In the genomic region with DNA sequence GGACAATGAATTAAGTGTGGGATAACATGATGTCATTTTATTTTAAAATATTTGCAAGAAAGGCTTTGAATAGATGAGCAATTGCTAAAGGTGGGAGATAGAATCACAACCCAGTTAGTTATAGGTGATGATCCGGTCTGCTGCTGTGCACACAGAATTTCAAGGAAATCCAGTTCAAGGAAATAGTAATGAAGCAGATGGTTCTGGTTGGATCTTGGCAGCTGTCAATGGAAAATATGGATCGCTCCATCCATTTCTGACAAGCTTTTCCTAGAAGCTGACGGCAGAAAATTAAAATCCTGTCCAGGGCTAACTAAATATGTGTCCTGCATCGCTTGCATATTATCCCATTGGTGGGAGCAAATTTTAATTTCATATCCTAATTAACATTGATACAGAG, we compare ENCODE assay signal across 19 mouse cellular contexts.
"Had no signal": no experiment of that assay in that cellular context is flagged by ENCODE, and none has a peak within 500 bp of the region (broad histone marks: within the 10 kb centered on the region; RNA-seq: fewer than 3 reads in every experiment).

No protein-coding gene starts in this region.

- ATAC-seq: liver, postnatal 0 days; lung, postnatal 0 days; midbrain, embryonic 15.5 days had no signal

- H3K4me1 ChIP-seq: kidney, embryonic 15.5 days; limb, embryonic 15.5 days; midbrain, embryonic 12.5 days; midbrain, embryonic 15.5 days; neural tube, embryonic 13.5 days; stomach, embryonic 15.5 days had no signal

- H3K27ac ChIP-seq: kidney, embryonic 15.5 days; limb, embryonic 15.5 days; liver, embryonic 14.5 days; macrophage; midbrain, embryonic 12.5 days; midbrain, embryonic 15.5 days; neural tube, embryonic 13.5 days; stomach, embryonic 15.5 days had no signal

- H3K9ac ChIP-seq: kidney, embryonic 15.5 days; limb, embryonic 15.5 days; liver, embryonic 14.5 days; liver, postnatal 0 days; lung, embryonic 14.5 days; midbrain, embryonic 12.5 days; midbrain, embryonic 15.5 days; neural tube, embryonic 13.5 days; stomach, embryonic 15.5 days had no signal

- H3K9me3 ChIP-seq: kidney, embryonic 15.5 days; limb, embryonic 15.5 days; midbrain, embryonic 12.5 days; midbrain, embryonic 15.5 days; neural tube, embryonic 13.5 days; stomach, embryonic 15.5 days had no signal

- H3K36me3 ChIP-seq: kidney, embryonic 15.5 days; limb, embryonic 15.5 days; midbrain, embryonic 12.5 days; midbrain, embryonic 15.5 days; neural tube, embryonic 13.5 days; stomach, embryonic 15.5 days had no signal

- H3K27me3 ChIP-seq: kidney, embryonic 15.5 days; limb, embryonic 15.5 days; midbrain, embryonic 12.5 days; midbrain, embryonic 15.5 days; neural tube, embryonic 13.5 days; stomach, embryonic 15.5 days had no signal

- H3K4me2 ChIP-seq: kidney, embryonic 15.5 days; limb, embryonic 15.5 days; liver, embryonic 11.5 days; lung, embryonic 14.5 days; midbrain, embryonic 12.5 days; midbrain, embryonic 15.5 days; neural tube, embryonic 13.5 days; stomach, embryonic 15.5 days had no signal

- DNase-seq: kidney, postnatal 10 days; kidney, postnatal 36 days; layer of hippocampus, postnatal 36 days; liver, postnatal 0 days; lung, embryonic 14.5 days; retina, postnatal 1 day; right cerebral cortex, postnatal 25 days; spleen, adult 18-20 months; thymus, postnatal 36 days had no signal

- H3K4me3 ChIP-seq: kidney, embryonic 15.5 days; limb, embryonic 15.5 days; midbrain, embryonic 12.5 days; midbrain, embryonic 15.5 days; neural tube, embryonic 13.5 days; stomach, embryonic 15.5 days had no signal
